Mouse (Mus musculus) heart, embryonic 14.5 days (tissue): ENCODE measurements at regions not wholly inside any gene's neighbourhood (a gene's known extent, or its start where the extent isn't known, plus 50 kb on each side); places are given as distances from the start of the nearest gene placed in this dataset.

ENCODE experiments used
- ATAC-seq: fragments of 200-750 bp; cut with Nextera tagmentation; 2 replicates; pipeline ENCODE4 v1.8.0; 2017; ENCODE audit warnings: low read depth, moderate TSS enrichment; ENCODE audit not compliant: insufficient number of reproducible peaks, insufficient read depth, low FRiP score
- H3K27ac ChIP-seq, 2 experiments: fragments of 200-500 bp in 1 of 2; fragments of 300-500 bp in 1 of 2; sonication (generic) in 1 of 2; replicated peaks in 1 of 2; 2 replicates each; pipeline ENCODE4 v1.5.1; 2012 to 2014; ENCODE audit warnings: low read depth in 2 of 2, low read length in 2 of 2, control low read depth in 1 of 2, mild to moderate bottlenecking in 1 of 2, mixed read lengths in 1 of 2; ENCODE audit not compliant: control insufficient read depth in 1 of 2, insufficient read depth in 1 of 2
- H3K27me3 ChIP-seq: fragments of 300-500 bp; sonication (generic); 2 replicates; pipeline ENCODE4 v1.6.1; 2014; ENCODE audit warnings: mild to moderate bottlenecking, low read length, control low read depth; ENCODE audit not compliant: control insufficient read depth, insufficient read depth
- H3K36me3 ChIP-seq: fragments of 300-500 bp; sonication (generic); 2 replicates; pipeline ENCODE4 v1.6.1; 2014; ENCODE audit warnings: mild to moderate bottlenecking, control low read depth, low read length, mixed read lengths; ENCODE audit not compliant: control insufficient read depth, insufficient read depth
- H3K4me1 ChIP-seq, 2 experiments: fragments of 200-500 bp in 1 of 2; fragments of 300-500 bp in 1 of 2; sonication (generic) in 1 of 2; 2 replicates each; pipeline ENCODE4 v1.6.1; 2012 to 2014; ENCODE audit warnings: low read length in 2 of 2, control low read depth in 1 of 2, mixed read lengths in 1 of 2; ENCODE audit not compliant: control insufficient read depth in 2 of 2, insufficient read depth in 2 of 2
- H3K4me2 ChIP-seq: fragments of 300-500 bp; sonication (generic); 2 replicates; pipeline ENCODE4 v1.6.1; 2014; ENCODE audit warnings: mild to moderate bottlenecking, low read length
- H3K4me3 ChIP-seq, 2 experiments: fragments of 200-500 bp in 1 of 2; fragments of 300-500 bp in 1 of 2; sonication (generic) in 1 of 2; 2 replicates each; pipeline ENCODE4 v1.5.1; 2012 to 2014; ENCODE audit warnings: low read length in 2 of 2, mild to moderate bottlenecking in 2 of 2, control low read depth in 1 of 2, low read depth in 1 of 2, moderate library complexity in 1 of 2; ENCODE audit not compliant: control insufficient read depth in 1 of 2, insufficient read depth in 1 of 2
- H3K9ac ChIP-seq: fragments of 300-500 bp; sonication (generic); 2 replicates; pipeline ENCODE4 v1.6.1; 2014; ENCODE audit warnings: mild to moderate bottlenecking, low read length
- H3K9me3 ChIP-seq: fragments of 300-500 bp; sonication (generic); 2 replicates; pipeline ENCODE4 v1.6.1; 2016; ENCODE audit warnings: low read length, control low read depth; ENCODE audit not compliant: control insufficient read depth
- WGBS: fragments of 180-500 bp; shearing (Covaris S2); extraction: QIAGEN DNeasy Blood & Tissue Kit; methylation state at CpG from one replicate; pipeline ENCODE4 v1.1.7; 2014; 5-methylcytosine and 5-hydroxymethylcytosine counted together

DNA sequence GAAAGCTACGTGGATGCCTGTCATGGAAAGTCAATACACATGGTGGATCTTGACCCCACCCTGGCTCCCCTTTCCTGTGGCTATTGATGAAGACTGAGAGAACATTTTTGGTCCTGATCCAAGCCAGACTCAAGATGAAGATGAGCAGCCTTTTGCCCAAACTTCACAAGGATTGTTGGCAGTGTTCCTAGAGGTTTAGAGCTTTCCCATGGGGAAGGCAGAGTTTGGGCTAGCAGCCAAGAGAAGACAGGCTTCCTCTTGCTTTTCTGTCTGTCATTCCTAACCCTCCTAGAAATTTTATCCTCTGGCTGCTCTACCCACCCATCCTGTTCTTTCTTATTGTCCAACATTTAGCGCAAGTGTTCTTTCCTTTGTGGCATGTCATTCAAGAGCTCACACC lies 83.6 kb upstream of the Camk1g start:
- Histone ChIP-seq H3K9ac (no peak overlapping the region), H3K4me3 (no peak overlapping the region), H3K4me1 (peaks cover 28 to 33% of the 10 kb centered on the region in 2 experiments), H3K27me3 (no peaks in the 10 kb centered on the region), H3K9me3 (no peaks in the 10 kb centered on the region), H3K4me2 (no peak overlapping the region), H3K27ac (no peak overlapping the region), H3K36me3 (no peaks in the 10 kb centered on the region)
- WGBS, result 63% methylated on average over 2 of the region's 2 CpGs
- ATAC-seq, result no peak

GRCm38 (mm10) chr1:193451471-193452135 lies 81.5 kb upstream of the Camk1g start:
- 38% methylated on average over 4 of the region's 4 CpGs for WGBS

GRCm38 (mm10) chr1:193450814-193451213 lies 80.7 kb upstream of the Camk1g start:
- no peak for ATAC-seq
- Histone ChIP-seq H3K4me1 (peaks cover 26 to 33% of the 10 kb centered on the region in 2 experiments), H3K27me3 (no peaks in the 10 kb centered on the region), H3K9ac (no peak overlapping the region), H3K27ac (peak overlapping the region in 1 of 2 experiments; percentile 84; a peak in 1 of 4 replicates), H3K4me2 (no peak overlapping the region), H3K36me3 (no peaks in the 10 kb centered on the region), H3K4me3 (no peak overlapping the region), H3K9me3 (no peaks in the 10 kb centered on the region)
- WGBS, result 35% methylated on average over 3 of the region's 3 CpGs

More at GRCm38 (mm10) chr1:193451471-193452135, 81.5 kb upstream of the Camk1g start:
- ATAC-seq, result no peak
- Histone ChIP-seq H3K27me3 (no peaks in the 10 kb centered on the region), H3K9me3 (no peaks in the 10 kb centered on the region), H3K36me3 (no peaks in the 10 kb centered on the region), H3K4me1 (peaks cover 26 to 33% of the 10 kb centered on the region in 2 experiments), H3K27ac (no peak overlapping the region), H3K9ac (no peak overlapping the region), H3K4me3 (no peak overlapping the region), H3K4me2 (no peak overlapping the region)

DNA sequence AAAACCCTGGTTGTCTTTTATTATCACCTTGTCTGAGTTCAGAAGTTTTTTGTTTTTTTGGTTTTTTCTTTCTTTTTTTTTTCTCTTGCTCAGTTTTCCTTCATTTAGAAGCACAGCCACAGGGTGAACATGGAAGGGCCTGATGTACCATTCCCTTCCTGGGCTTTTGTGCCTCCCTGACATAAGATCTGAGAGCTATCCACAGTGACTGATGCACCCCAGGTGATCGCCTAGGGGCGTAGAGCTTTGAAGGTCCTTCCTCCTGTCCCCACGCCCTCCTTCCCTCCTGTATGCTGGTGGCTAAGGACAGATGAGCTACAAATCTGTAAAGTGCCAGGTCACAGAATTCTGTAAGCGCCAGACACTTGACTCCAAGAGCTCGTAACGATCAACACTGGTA lies 80.1 kb upstream of the Camk1g start:
- H3K27ac ChIP-seq, result peak overlapping the region; percentile 70 to 84
- 66% methylated on average over 6 of the region's 6 CpGs for WGBS
- H3K36me3 ChIP-seq, result no peaks in the 10 kb centered on the region
- H3K9ac ChIP-seq, result peak overlapping the region; percentile 27; the same call in 1 of the 2 replicates
- H3K4me3 ChIP-seq, result no peak overlapping the region
- H3K27me3 ChIP-seq, result no peaks in the 10 kb centered on the region
- ATAC-seq, result no peak
- H3K4me2 ChIP-seq, result peak overlapping the region; percentile 31; the same call in 1 of the 2 replicates
- peaks cover 26 to 33% of the 10 kb centered on the region in 2 experiments for H3K4me1 ChIP-seq
- no peaks in the 10 kb centered on the region for H3K9me3 ChIP-seq

- no peak overlapping the region for H3K4me3 ChIP-seq
- 5% methylated on average over 7 of the region's 7 CpGs for WGBS
- peaks cover 26 to 33% of the 10 kb centered on the region in 2 experiments for H3K4me1 ChIP-seq
- no peaks in the 10 kb centered on the region for H3K9me3 ChIP-seq
- H3K4me2 ChIP-seq, result peak overlapping the region; percentile 31; the same call in 1 of the 2 replicates
- H3K27me3 ChIP-seq, result no peaks in the 10 kb centered on the region
- peak overlapping the region; percentile 27; the same call in 1 of the 2 replicates for H3K9ac ChIP-seq
- peak; percentile 78 for ATAC-seq
- no peaks in the 10 kb centered on the region for H3K36me3 ChIP-seq
- peak overlapping the region; percentile 70 to 84 for H3K27ac ChIP-seq
These were observed 79.5 kb upstream of the Camk1g start for GRCm38 (mm10) chr1:193449394-193450103.

GRCm38 (mm10) chr1:193448793-193449393 lies 78.8 kb upstream of the Camk1g start:
- 35% methylated on average over 3 of the region's 3 CpGs for WGBS
- ATAC-seq, result 0 out of 2 replicates have a peak, but pooled peaks have one; percentile 10

GRCm38 (mm10) chr1:193447647-193448046 lies 77.5 kb upstream of the Camk1g start:
- Histone ChIP-seq H3K9ac (no peak overlapping the region), H3K4me2 (no peak overlapping the region), H3K27ac (no peak overlapping the region), H3K4me1 (peaks cover 23 to 33% of the 10 kb centered on the region in 2 experiments), H3K27me3 (no peaks in the 10 kb centered on the region), H3K4me3 (no peak overlapping the region), H3K36me3 (no peaks in the 10 kb centered on the region), H3K9me3 (no peaks in the 10 kb centered on the region)
- no peak for ATAC-seq
- 91% methylated on average over 5 of the region's 5 CpGs for WGBS

More at GRCm38 (mm10) chr1:193448793-193449393, 78.8 kb upstream of the Camk1g start:
- Histone ChIP-seq H3K9me3 (no peaks in the 10 kb centered on the region), H3K27ac (peak overlapping the region; percentile 58 to 84), H3K27me3 (no peaks in the 10 kb centered on the region), H3K4me2 (no peak overlapping the region), H3K9ac (no peak overlapping the region), H3K4me1 (peaks cover 26 to 33% of the 10 kb centered on the region in 2 experiments), H3K4me3 (no peak overlapping the region), H3K36me3 (no peaks in the 10 kb centered on the region)
